Mouse (Mus musculus) heart, postnatal 36 days (tissue): ENCODE results near the gene Cdca3. TPM values are rescaled to one million over a fixed set of nuclear protein-coding genes. Genes with fewer than 3 reads are reported as not detected.

Experiments
- DNase-seq, 2 experiments: peaks; one replicate each; pipeline ENCODE4 v3.0.0; 2021 to 2022
- intact Hi-C: fragments of 180-260 bp; cut with DNase I; formaldehyde crosslinking; loops from one replicate; pipeline ENCODE4 v1.15.1; 2025
- total RNA-seq, 2 experiments: library from RNA; stranded (reverse); gene quantifications; 2 replicates each; pipeline ENCODE4 v1.2.3; 2021

The Cdca3 gene
- total RNA-seq, 2 experiments from 2014 or later, result 0.49 to 0.83 TPM

GRCm38 (mm10) chr6:124861266-124861665 lies 31.9 kb downstream of the Cdca3 start:
- intact Hi-C loops, result loop anchor here (1.0 kb wide), 1 partner anchor 222 kb away; no protein-coding TSS in a partner anchor
- no peak for DNase-seq

GRCm38 (mm10) chr6:124861802-124862201 lies 32.5 kb downstream of the Cdca3 start:
- DNase-seq, result no peak
- intact Hi-C loops, result loop anchor here (1.0 kb wide), 1 partner anchor 221 kb away; no protein-coding TSS in a partner anchor

GRCm38 (mm10) chr6:124862406-124863124 lies 33.2 kb downstream of the Cdca3 start:
- DNase-seq, result no peak
- intact Hi-C loops, result no loop called here

GRCm38 (mm10) chr6:124863125-124863657 lies 33.8 kb downstream of the Cdca3 start:
- intact Hi-C loops, result no loop called here
- DNase-seq, result no peak

- DNase-seq, result peak; percentile 55 to 58
- intact Hi-C loops, result no loop called here
Observed at GRCm38 (mm10) chr6:124863658-124864298, 34.4 kb downstream of the Cdca3 start, which contains the start of gene Gpr162. TSS of gene Gpr162 (minus strand) at chr6:124863983.

- DNase-seq, result no peak
- intact Hi-C loops, result no loop called here
Observed at GRCm38 (mm10) chr6:124865766-124866362, 36.5 kb downstream of the Cdca3 start.

- no peak for DNase-seq
- intact Hi-C loops, result no loop called here
Observed at GRCm38 (mm10) chr6:124866560-124866959, 37.2 kb downstream of the Cdca3 start.

- DNase-seq, result no peak
- intact Hi-C loops, result no loop called here
Observed at GRCm38 (mm10) chr6:124874348-124874747, 45.0 kb downstream of the Cdca3 start.

GRCm38 (mm10) chr6:124879390-124879789 lies 50.0 kb downstream of the Cdca3 start:
- intact Hi-C loops, result no loop called here
- DNase-seq, result no peak

GRCm38 (mm10) chr6:124881821-124882220 lies 52.5 kb downstream of the Cdca3 start:
- intact Hi-C loops, result no loop called here
- DNase-seq, result no peak

Other genes starting within 250 kb of the Cdca3 start
- under 1 TPM; 0.53 to 0.57 TPM for gene C1s2, start 193.5 kb upstream of the Cdca3 start, total RNA-seq
- gene Lpcat3, start 166.5 kb upstream of the Cdca3 start, total RNA-seq, result 10 to 100 TPM; 51.6 TPM
- 10 to 100 TPM; 64.4 to 73.8 TPM for gene Emg1, start 117.4 kb upstream of the Cdca3 start, total RNA-seq
- 100 to 1,000 TPM; 311 to 336 TPM for gene Phb2, start 117.2 kb upstream of the Cdca3 start, total RNA-seq
- 1 to 10 TPM; 2.9 to 4.2 TPM for gene Ptpn6, start 90.8 kb upstream of the Cdca3 start, total RNA-seq
- gene Grcc10, start 88.2 kb upstream of the Cdca3 start, total RNA-seq, result 100 to 1,000 TPM; 285 to 321 TPM
- gene Gm45234, start 73.5 kb upstream of the Cdca3 start, total RNA-seq, result under 1 TPM in 1 of 2 experiments, not detected in 1; 0.41 TPM
- gene Atn1, start 73.0 kb upstream of the Cdca3 start, total RNA-seq, result 10 to 100 TPM; 41.0 to 46.4 TPM
- gene Eno2, start 59.9 kb upstream of the Cdca3 start, total RNA-seq, result 1 to 10 TPM; 2.2 to 2.9 TPM
- gene Lrrc23, start 49.8 kb upstream of the Cdca3 start, total RNA-seq, result not detected
- gene Spsb2, start 20.9 kb upstream of the Cdca3 start, total RNA-seq, result 1 to 10 TPM; 3.6 to 4.9 TPM
- 100 to 1,000 TPM; 830 to 887 TPM for gene Tpi1, start 15.3 kb upstream of the Cdca3 start, total RNA-seq
- gene Usp5, start 63 bp upstream of the Cdca3 start, total RNA-seq, result 10 to 100 TPM; 74.0 to 85.5 TPM
- 1 to 10 TPM; 5.1 to 5.9 TPM for gene Gnb3, start 10.7 kb downstream of the Cdca3 start, total RNA-seq
- gene P3h3, start 28.2 kb downstream of the Cdca3 start, total RNA-seq, result 10 to 100 TPM; 10.7 to 11.6 TPM
- under 1 TPM; 0.72 to 0.98 TPM for gene Gpr162, start 34.4 kb downstream of the Cdca3 start, total RNA-seq
- gene Cd4, start 58.7 kb downstream of the Cdca3 start, total RNA-seq, result under 1 TPM; 0.72 to 0.76 TPM
- gene Lag3, start 82.2 kb downstream of the Cdca3 start, total RNA-seq, result under 1 TPM; 0.19 to 0.43 TPM
- gene Ptms, start 90.6 kb downstream of the Cdca3 start, total RNA-seq, result 100 to 1,000 TPM; 192 to 194 TPM
- gene Mlf2, start 101.8 kb downstream of the Cdca3 start, total RNA-seq, result 100 to 1,000 TPM; 195 to 197 TPM
- gene Cops7a, start 136.0 kb downstream of the Cdca3 start, total RNA-seq, result 10 to 100 TPM; 93.6 to 98.8 TPM
- 1 to 10 TPM in 1 of 2 experiments, under 1 TPM in 1; 0.81 to 1.0 TPM for gene Pianp, start 167.1 kb downstream of the Cdca3 start, total RNA-seq
- gene Zfp384, start 179.6 kb downstream of the Cdca3 start, total RNA-seq, result 10 to 100 TPM; 19.6 to 21.6 TPM
- 10 to 100 TPM; 30.5 to 34.4 TPM for gene Ing4, start 210.2 kb downstream of the Cdca3 start, total RNA-seq
- 1 to 10 TPM; 1.7 to 2.1 TPM for gene Acrbp, start 220.1 kb downstream of the Cdca3 start, total RNA-seq
- under 1 TPM in 1 of 2 experiments, not detected in 1; 0.24 TPM for gene Lpar5, start 238.4 kb downstream of the Cdca3 start, total RNA-seq